Mouse (Mus musculus) intestine, postnatal 0 days (tissue): ENCODE data around the gene Orc3. TPM values are rescaled to one million over a fixed set of nuclear protein-coding genes. Genes with fewer than 3 reads are reported as not detected.
"Not testable (repeated sequence)": the region's sequence is repeated elsewhere in the genome, so short reads cannot be mapped to it uniquely, and the experiment has no call there.

Experiments used
- ATAC-seq: fragments of 200-750 bp; cut with Nextera tagmentation; 2 replicates; pipeline ENCODE4 v1.8.0; 2017; ENCODE audit warnings: mild to moderate bottlenecking, moderate TSS enrichment, moderate library complexity
- H3K27ac ChIP-seq: fragments of 300-500 bp; sonication (generic); 2 replicates; pipeline ENCODE4 v1.5.1; 2014; ENCODE audit warnings: mild to moderate bottlenecking, low read depth, low read length, moderate library complexity
- H3K27me3 ChIP-seq: fragments of 300-500 bp; sonication (generic); replicated peaks from 2 replicates; pipeline ENCODE4 v1.6.1; 2014; ENCODE audit warnings: low read length, mixed read lengths; ENCODE audit not compliant: control insufficient read depth, insufficient read depth
- H3K36me3 ChIP-seq: fragments of 300-500 bp; sonication (generic); 2 replicates; pipeline ENCODE4 v1.6.1; 2014; ENCODE audit warnings: mild to moderate bottlenecking, moderate library complexity; ENCODE audit not compliant: control insufficient read depth, insufficient read depth
- H3K4me1 ChIP-seq: fragments of 300-500 bp; sonication (generic); replicated peaks from 2 replicates; pipeline ENCODE4 v1.6.1; 2014; ENCODE audit warnings: antibody characterized with exemption, low read length, mixed read lengths; ENCODE audit not compliant: control insufficient read depth, insufficient read depth
- H3K4me2 ChIP-seq: fragments of 300-500 bp; sonication (generic); replicated peaks from 2 replicates; pipeline ENCODE4 v1.6.1; 2014; ENCODE audit warnings: low read depth, mild to moderate bottlenecking, moderate library complexity
- H3K4me3 ChIP-seq: fragments of 300-500 bp; sonication (generic); 2 replicates; pipeline ENCODE4 v1.5.1; 2014; ENCODE audit warnings: low read depth, low read length
- H3K9ac ChIP-seq: fragments of 300-500 bp; sonication (generic); 2 replicates; pipeline ENCODE4 v1.6.1; 2014; ENCODE audit warnings: mild to moderate bottlenecking, low read depth, low read length
- H3K9me3 ChIP-seq: fragments of 300-500 bp; sonication (generic); 2 replicates; pipeline ENCODE4 v1.6.1; 2016; ENCODE audit warnings: mixed run types; ENCODE audit not compliant: control insufficient read depth
- CTCF ChIP-seq: sonication (generic); IDR thresholded peaks from 2 replicates; pipeline ENCODE4 v1.5.1; 2016; ENCODE audit warnings: low read depth, mild to moderate bottlenecking, control low read depth, antibody characterized with exemption, moderate library complexity
- WGBS: fragments of 180-500 bp; shearing (Covaris S2); extraction: QIAGEN DNeasy Blood & Tissue Kit; methylation state at CpG from one replicate; pipeline ENCODE4 v1.1.7; 2014; 5-methylcytosine and 5-hydroxymethylcytosine counted together
- polyA plus RNA-seq: library from polyadenylated mRNA; unstranded; fragments of >200 nt; fragmentation: Nextera tagmentation; extraction: Ambion mirVana; gene quantifications from 2 replicates; pipeline ENCODE4 v1.2.1, GENCODE M21; 2015

Orc3 gene
- polyA plus RNA-seq, 1 experiment from 2014 or later = 28.3 TPM

- Histone ChIP-seq H3K36me3 (peaks cover 48% of the 10 kb centered on the region), H3K27ac (no peak overlapping the region), H3K9ac (no peak overlapping the region)
Observed at GRCm38 (mm10) chr4:34606658-34607057, 8.1 kb downstream of the Orc3 start.

GRCm38 (mm10) chr4:34603123-34603522 is 11.6 kb downstream of the Orc3 start:
- no peak for ATAC-seq
- Histone ChIP-seq H3K27me3 (no peaks in the 10 kb centered on the region), H3K4me1 (no peaks in the 10 kb centered on the region), H3K9me3 (no peaks in the 10 kb centered on the region), H3K9ac (no peak overlapping the region), H3K4me3 (no peak overlapping the region), H3K36me3 (peaks cover 59% of the 10 kb centered on the region), H3K27ac (no peak overlapping the region), H3K4me2 (no peak overlapping the region)
- WGBS = 98% methylated on average over 6 of the region's 6 CpGs
- TF ChIP-seq CTCF = no peak

More at GRCm38 (mm10) chr4:34606658-34607057, 8.1 kb downstream of the Orc3 start:
- Histone ChIP-seq H3K9me3 (no peaks in the 10 kb centered on the region), H3K4me1 (no peaks in the 10 kb centered on the region), H3K4me2 (no peak overlapping the region), H3K4me3 (no peak overlapping the region), H3K27me3 (no peaks in the 10 kb centered on the region)
- WGBS = 99% methylated on average over 10 of the region's 10 CpGs
- no peak for TF ChIP-seq CTCF
- ATAC-seq = no peak

GRCm38 (mm10) chr4:34584871-34585607 is 29.7 kb downstream of the Orc3 start:
- peaks cover 37% of the 10 kb centered on the region for H3K36me3 ChIP-seq
- no peak overlapping the region for H3K27ac ChIP-seq
- H3K9ac ChIP-seq = no peak overlapping the region
- no peaks in the 10 kb centered on the region for H3K9me3 ChIP-seq
- H3K4me2 ChIP-seq = no peak overlapping the region
- H3K4me3 ChIP-seq = no peak overlapping the region
- H3K27me3 ChIP-seq = no peaks in the 10 kb centered on the region
- TF ChIP-seq CTCF = no peak
- 78% methylated on average over 7 of the region's 7 CpGs for WGBS
- ATAC-seq = no peak
- no peaks in the 10 kb centered on the region for H3K4me1 ChIP-seq

DNA sequence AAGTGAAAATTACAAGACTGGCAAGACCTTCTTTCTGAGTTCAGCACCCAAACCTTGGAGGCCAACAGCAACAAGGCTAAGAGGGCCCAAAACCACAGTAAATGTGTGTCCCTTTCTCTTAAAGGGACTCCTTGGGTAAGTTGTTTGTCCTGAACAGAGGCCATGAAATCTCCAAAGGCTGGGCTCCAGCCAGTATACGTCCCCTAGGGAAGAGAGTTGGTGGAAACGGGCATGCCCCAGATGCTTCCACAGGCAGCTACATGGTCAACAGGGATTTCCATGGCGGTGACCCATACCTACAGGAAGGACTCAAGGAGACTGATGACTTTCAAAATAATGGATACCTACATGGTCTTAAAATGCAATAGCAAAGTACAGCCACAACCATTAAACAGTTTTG is 31.3 kb downstream of the Orc3 start:
- no peak for TF ChIP-seq CTCF
- no peaks in the 10 kb centered on the region for H3K9me3 ChIP-seq
- no peaks in the 10 kb centered on the region for H3K4me1 ChIP-seq
- H3K9ac ChIP-seq = no peak overlapping the region
- 89% methylated on average over 3 of the region's 3 CpGs for WGBS
- H3K36me3 ChIP-seq = peaks cover 50% of the 10 kb centered on the region
- no peak overlapping the region for H3K27ac ChIP-seq
- H3K4me2 ChIP-seq = no peak overlapping the region
- no peak overlapping the region for H3K4me3 ChIP-seq
- H3K27me3 ChIP-seq = no peaks in the 10 kb centered on the region
- ATAC-seq = no peak

DNA sequence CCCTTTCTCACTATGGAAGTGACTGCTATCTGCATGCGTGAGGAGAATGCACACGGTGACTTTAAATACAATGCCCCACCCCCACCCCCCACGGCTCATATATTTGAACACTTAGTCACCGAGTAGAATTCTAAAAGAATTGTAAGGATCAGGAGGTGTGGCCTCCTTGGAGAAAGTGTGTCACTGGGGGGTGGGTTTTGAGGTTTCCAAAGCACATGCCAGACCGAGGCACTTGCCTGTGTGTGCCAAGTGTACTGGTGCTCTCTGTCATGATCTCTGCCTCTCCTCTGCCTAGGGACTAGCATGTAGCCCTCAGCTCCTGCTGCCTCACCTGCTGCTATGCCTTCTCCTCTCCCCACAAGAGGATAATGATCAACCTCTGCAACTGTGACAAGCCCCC is 32.3 kb downstream of the Orc3 start:
- Histone ChIP-seq H3K9me3 (no peaks in the 10 kb centered on the region), H3K36me3 (peaks cover 58% of the 10 kb centered on the region), H3K27ac (no peak overlapping the region), H3K4me1 (no peaks in the 10 kb centered on the region), H3K27me3 (no peaks in the 10 kb centered on the region), H3K4me2 (no peak overlapping the region), H3K9ac (no peak overlapping the region), H3K4me3 (no peak overlapping the region)
- WGBS = 58% methylated on average over 5 of the region's 5 CpGs
- TF ChIP-seq CTCF = no peak
- no peak for ATAC-seq

DNA sequence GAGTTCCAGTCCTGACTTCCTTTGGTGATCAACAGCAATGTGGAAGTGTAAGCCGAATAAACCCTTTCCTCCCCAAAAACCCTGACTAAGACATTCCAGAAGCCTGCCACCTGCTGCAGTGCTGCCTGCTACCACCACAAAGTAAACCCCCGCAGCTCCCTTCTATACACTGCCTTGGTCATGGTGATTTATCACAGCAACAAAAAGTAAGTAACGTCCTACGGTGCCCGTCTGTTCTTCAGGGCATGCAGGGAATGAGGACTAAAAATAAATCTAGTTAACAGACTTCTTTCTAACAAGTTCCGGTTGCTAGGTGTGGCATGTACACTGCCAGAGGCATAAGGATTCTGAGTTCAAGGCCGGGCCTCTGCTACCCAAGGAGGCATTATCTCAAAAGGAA is 32.8 kb downstream of the Orc3 start:
- peaks cover 59% of the 10 kb centered on the region for H3K36me3 ChIP-seq

DNA sequence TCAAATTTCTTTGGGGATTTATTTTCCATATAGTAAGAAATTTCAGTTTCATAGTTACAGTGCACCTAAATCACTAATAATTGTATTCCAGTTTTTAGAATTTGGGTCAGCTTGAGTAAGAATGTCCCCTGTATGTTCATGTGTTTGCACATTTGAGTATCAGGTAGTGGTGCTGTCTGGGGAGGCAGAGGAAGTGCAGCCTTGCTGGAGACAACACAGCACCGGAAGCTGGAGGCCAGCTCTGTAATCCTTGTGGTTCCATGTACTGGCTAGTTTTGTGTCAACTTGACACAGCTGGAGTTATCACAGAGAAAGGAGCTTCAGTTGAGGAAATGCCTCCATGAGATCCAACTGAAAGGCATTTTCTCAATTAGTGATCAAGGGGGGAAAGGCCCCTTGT is 33.3 kb downstream of the Orc3 start:
- not testable (repeated sequence) for H3K4me2 ChIP-seq, H3K9me3 ChIP-seq, H3K4me1 ChIP-seq, H3K27ac ChIP-seq, H3K27me3 ChIP-seq, H3K9ac ChIP-seq, H3K4me3 ChIP-seq, ATAC-seq
- peaks cover 63% of the 10 kb centered on the region for H3K36me3 ChIP-seq
- WGBS = 78% methylated on average over 1 of the region's 1 CpGs

More for the DNA sequence above, 32.8 kb downstream of the Orc3 start:
- Histone ChIP-seq H3K9ac (no peak overlapping the region), H3K9me3 (no peaks in the 10 kb centered on the region), H3K4me3 (no peak overlapping the region), H3K4me2 (no peak overlapping the region), H3K4me1 (no peaks in the 10 kb centered on the region), H3K27ac (no peak overlapping the region), H3K27me3 (no peaks in the 10 kb centered on the region)
- no peak for TF ChIP-seq CTCF
- 65% methylated on average over 7 of the region's 7 CpGs for WGBS
- ATAC-seq = no peak
